Mouse (Mus musculus) olfactory bulb, adult 2 months (tissue): Measurements from ENCODE around the gene Adh1.

Source experiments
- CTCF ChIP-seq: fragments of 200-500 bp; IDR thresholded peaks from 2 replicates; pipeline ENCODE4 v1.5.1; 2012; ENCODE audit warnings: low read depth, mild to moderate bottlenecking, low read length, moderate library complexity; ENCODE audit not compliant: insufficient read depth
- POLR2A ChIP-seq: fragments of 200-500 bp; IDR thresholded peaks from 2 replicates; pipeline ENCODE4 v1.6.1; 2012; ENCODE audit warnings: mild to moderate bottlenecking, low read depth, low read length, moderate library complexity; ENCODE audit not compliant: insufficient read depth

- TF ChIP-seq POLR2A (no peak), CTCF (no peak)
Measured at GRCm38 (mm10) chr3:138242933-138243332, 17.9 kb upstream of the Adh1 start.
